Comparison of ENCODE assay signal across 12 mouse cellular contexts in the genomic region with DNA sequence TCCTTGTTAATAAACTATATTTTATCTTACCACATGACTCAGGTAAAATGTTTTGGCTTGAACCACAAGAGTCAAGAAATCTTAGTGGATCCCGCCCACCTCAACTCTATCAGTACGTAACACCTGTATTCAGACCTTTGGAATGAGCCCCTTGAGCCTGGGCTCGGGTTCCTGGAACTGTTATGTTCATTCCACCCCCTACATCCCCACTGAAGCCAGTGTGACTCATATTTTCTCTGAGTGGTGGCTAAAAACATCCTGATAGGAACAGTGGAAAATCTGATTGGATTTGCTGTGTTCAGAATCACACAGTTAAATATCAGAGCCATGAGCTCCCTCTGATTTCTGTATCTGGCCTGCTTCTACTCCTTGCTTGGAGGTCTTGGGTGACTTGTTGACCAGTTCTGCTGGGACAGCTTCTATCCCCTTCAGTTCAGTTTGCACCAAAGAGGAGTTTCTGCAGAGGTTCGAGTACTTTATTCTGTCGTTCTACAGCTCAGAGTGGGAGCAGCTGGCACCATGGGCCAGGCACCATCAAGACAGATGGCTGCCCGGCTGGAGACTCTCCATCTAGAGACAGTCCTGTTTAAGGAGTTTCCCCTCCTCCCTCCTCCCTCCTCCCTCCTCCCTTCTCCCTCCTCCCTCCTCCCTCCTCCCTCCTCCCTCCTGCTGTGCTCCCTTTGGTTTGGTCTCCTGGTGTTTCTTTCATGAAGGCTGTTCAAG.
DNase-seq lines count a peak whose midpoint lies in the region; ATAC-seq lines count a peak whose summit lies in the region.
"Had no signal": no experiment of that assay in that cellular context is flagged by ENCODE, and none has a peak within 500 bp of the region (broad histone marks: within the 10 kb centered on the region; RNA-seq: fewer than 3 reads in every experiment).

No protein-coding gene starts in this region.

- no peak overlapping the region for H3K27ac ChIP-seq in forebrain, embryonic 16.5 days (ENCODE audit: low read length)
- no peak overlapping the region for H3K27ac ChIP-seq in forebrain, embryonic 11.5 days (ENCODE audit: low read depth, low read length)
- H3K27ac ChIP-seq: heart, embryonic 15.5 days; kidney, embryonic 15.5 days; limb, embryonic 15.5 days had no signal

- 0 out of 2 replicates have a peak, but pooled peaks cover 2% of the 10 kb centered on the region for H3K4me1 ChIP-seq in forebrain, embryonic 16.5 days (replicated peaks; ENCODE audit: control insufficient read depth, insufficient read depth, low read length)
- H3K4me1 ChIP-seq in forebrain, embryonic 11.5 days (replicated peaks; ENCODE audit: control insufficient read depth, insufficient read depth, low read length): no peaks in the 10 kb centered on the region
- H3K4me1 ChIP-seq: heart, embryonic 15.5 days; kidney, embryonic 15.5 days; limb, embryonic 15.5 days had no signal

- ATAC-seq in forebrain, embryonic 16.5 days: peak; percentile 54
- no peak for ATAC-seq in forebrain, embryonic 11.5 days (replicated peaks; ENCODE audit: low FRiP score)
- no peak for ATAC-seq in inflammation-experienced regulatory T-cells, adult 6 months

- no peaks in the 10 kb centered on the region for H3K27me3 ChIP-seq in forebrain, embryonic 16.5 days (replicated peaks; ENCODE audit: control insufficient read depth, insufficient read depth, low read length)
- H3K27me3 ChIP-seq in forebrain, embryonic 11.5 days (ENCODE audit: control insufficient read depth, insufficient read depth, low read length): no peaks in the 10 kb centered on the region
- H3K27me3 ChIP-seq: kidney, embryonic 15.5 days had no signal

- H3K4me3 ChIP-seq in forebrain, embryonic 16.5 days (replicated peaks; ENCODE audit: low read length): no peak overlapping the region
- H3K4me3 ChIP-seq in forebrain, embryonic 11.5 days (ENCODE audit: low read depth, low read length): no peak overlapping the region
- H3K4me3 ChIP-seq: erythroblast, embryonic 14.5 days; heart, embryonic 15.5 days; kidney, embryonic 15.5 days; limb, embryonic 15.5 days had no signal

- H3K4me2 ChIP-seq in forebrain, embryonic 16.5 days (ENCODE audit: low read length): no peak overlapping the region
- no peak overlapping the region for H3K4me2 ChIP-seq in forebrain, embryonic 11.5 days (ENCODE audit: low read depth, low read length, severe bottlenecking)
- H3K4me2 ChIP-seq: heart, embryonic 15.5 days; kidney, embryonic 15.5 days; limb, embryonic 15.5 days had no signal

- no peaks in the 10 kb centered on the region for H3K9me3 ChIP-seq in forebrain, embryonic 16.5 days (ENCODE audit: control insufficient read depth, low read length)
- H3K9me3 ChIP-seq in forebrain, embryonic 11.5 days (ENCODE audit: control insufficient read depth, low read length): no peaks in the 10 kb centered on the region
- H3K9me3 ChIP-seq: heart, embryonic 15.5 days; kidney, embryonic 15.5 days; limb, embryonic 15.5 days had no signal

- no peak for DNase-seq in forebrain, embryonic 11.5 days (ENCODE audit: low spot score)
- DNase-seq in NIH3T3 (ENCODE audit: low read depth): peak; percentile 21
- DNase-seq in fibroblast of lung, adult 2 months (ENCODE audit: low read depth): peak; percentile 23
- peak; percentile 74 to 79 for DNase-seq in left cerebral cortex, postnatal 36 days (ENCODE audit: low spot score in 2 of 2)
- no peak for DNase-seq in kidney, postnatal 25 days
- no peak for DNase-seq in heart, postnatal 14 days

- intact Hi-C loops in left cerebral cortex, postnatal 36 days (cut with DNase I): loop anchor here (10.0 kb wide), 1 partner anchor 218 kb away; the partner anchor contains the start of gene Ncapg2
- intact Hi-C loops in heart, postnatal 14 days (cut with DNase I): loop anchor here (5.0 to 10.0 kb wide), 6 partner anchors 71 to 732 kb away; no protein-coding TSS in a partner anchor

- 62% methylated on average over 6 of the region's 6 CpGs for WGBS in forebrain, embryonic 16.5 days
- 70% methylated on average over 6 of the region's 6 CpGs for WGBS in forebrain, embryonic 11.5 days

- no peaks in the 10 kb centered on the region for H3K36me3 ChIP-seq in forebrain, embryonic 16.5 days (ENCODE audit: control insufficient read depth, insufficient read depth)
- no peaks in the 10 kb centered on the region for H3K36me3 ChIP-seq in forebrain, embryonic 11.5 days (ENCODE audit: control insufficient read depth, insufficient read depth, low read length)
- H3K36me3 ChIP-seq: heart, embryonic 15.5 days; kidney, embryonic 15.5 days; limb, embryonic 15.5 days had no signal

- no peak overlapping the region for H3K9ac ChIP-seq in forebrain, embryonic 16.5 days (replicated peaks; ENCODE audit: low read depth, low read length)
- H3K9ac ChIP-seq in forebrain, embryonic 11.5 days (ENCODE audit: low read length): no peak overlapping the region
- H3K9ac ChIP-seq: heart, embryonic 15.5 days; kidney, embryonic 15.5 days; limb, embryonic 15.5 days had no signal

Comparison
In these comparisons a context has a peak if more than half of its experiments do, and no peak if none do; other contexts are left out.
1. DNase-seq: peak in NIH3T3 (single experiment), fibroblast of lung, adult 2 months (single experiment) and left cerebral cortex, postnatal 36 days (2 of 2); none in forebrain, embryonic 11.5 days (single experiment), kidney, postnatal 25 days (0 of 2) and heart, postnatal 14 days (0 of 2).